In genomic region chr7:44916881-44917280, GRCm38 (mm10) we compare ENCODE assay signal across 17 mouse cellular contexts. TPM values are rescaled to one million over a fixed set of nuclear protein-coding genes. Genes with fewer than 3 reads are reported as not detected.
DNase-seq lines count a peak whose midpoint lies in the region; ATAC-seq and TF ChIP-seq lines count a peak whose summit lies in the region.
"Had no signal": no experiment of that assay in that cellular context is flagged by ENCODE, and none has a peak within 500 bp of the region (broad histone marks: within the 10 kb centered on the region; RNA-seq: fewer than 3 reads in every experiment).

No protein-coding gene starts in this region.

- H3K9ac ChIP-seq in heart, embryonic 13.5 days = peak overlapping the region; percentile 5; the same call in 1 of the 2 replicates
- no peak overlapping the region for H3K9ac ChIP-seq in heart, embryonic 12.5 days
- no peak overlapping the region for H3K9ac ChIP-seq in kidney, embryonic 15.5 days
- no peak overlapping the region for H3K9ac ChIP-seq in lung, postnatal 0 days (replicated peaks; ENCODE audit: low read depth)
- no peak overlapping the region for H3K9ac ChIP-seq in stomach, embryonic 14.5 days (replicated peaks; ENCODE audit: low read depth, low read length)
- H3K9ac ChIP-seq: embryonic facial prominence, embryonic 12.5 days had no signal

- H3K27ac ChIP-seq in heart, embryonic 13.5 days (replicated peaks) = no peak overlapping the region
- H3K27ac ChIP-seq in heart, embryonic 12.5 days (ENCODE audit: poor library complexity, severe bottlenecking) = no peak overlapping the region
- no peak overlapping the region for H3K27ac ChIP-seq in kidney, embryonic 15.5 days
- H3K27ac ChIP-seq in lung, postnatal 0 days (ENCODE audit: low read length) = peak overlapping the region; percentile 57; the same call in 1 of the 2 replicates
- H3K27ac ChIP-seq in stomach, embryonic 14.5 days (ENCODE audit: low read length) = no peak overlapping the region
- H3K27ac ChIP-seq: embryonic facial prominence, embryonic 12.5 days; macrophage had no signal

- no peak for TF ChIP-seq POLR2A in lung, adult 2 months (IDR thresholded peaks at IDR 0.05; ENCODE audit: borderline replicate concordance, extremely low read depth, low read depth, low read length)

- no peak for TF ChIP-seq CTCF in lung, postnatal 0 days (IDR thresholded peaks at IDR 0.05)
- no peak for TF ChIP-seq CTCF in lung, adult 2 months (IDR thresholded peaks at IDR 0.05; ENCODE audit: insufficient read depth, low read length)

- no peak for DNase-seq in kidney, postnatal 4 days
- DNase-seq in lung, postnatal 0 days (ENCODE audit: low spot score) = no peak
- DNase-seq in lung, adult 2 months = no peak
- DNase-seq in cerebellum, postnatal 14 days = no peak
- DNase-seq: cerebellum, postnatal 10 days; gastrocnemius, postnatal 36 days; kidney, adult 2 months; midbrain, embryonic 14.5 days; thymus, postnatal 4 days had no signal

- H3K27me3 ChIP-seq in heart, embryonic 13.5 days (replicated peaks) = no peaks in the 10 kb centered on the region
- no peaks in the 10 kb centered on the region for H3K27me3 ChIP-seq in heart, embryonic 12.5 days (replicated peaks)
- H3K27me3 ChIP-seq in kidney, embryonic 15.5 days = no peaks in the 10 kb centered on the region
- H3K27me3 ChIP-seq in lung, postnatal 0 days (replicated peaks; ENCODE audit: insufficient read depth, low read length) = no peaks in the 10 kb centered on the region
- H3K27me3 ChIP-seq in stomach, embryonic 14.5 days (ENCODE audit: control insufficient read depth, insufficient read depth, low read length) = no peaks in the 10 kb centered on the region
- H3K27me3 ChIP-seq: embryonic facial prominence, embryonic 12.5 days had no signal

- no peak overlapping the region for H3K4me2 ChIP-seq in heart, embryonic 13.5 days
- no peak overlapping the region for H3K4me2 ChIP-seq in heart, embryonic 12.5 days
- no peak overlapping the region for H3K4me2 ChIP-seq in kidney, embryonic 15.5 days
- H3K4me2 ChIP-seq in lung, postnatal 0 days (replicated peaks; ENCODE audit: low read depth, low read length) = no peak overlapping the region
- H3K4me2 ChIP-seq in stomach, embryonic 14.5 days (replicated peaks; ENCODE audit: low read depth, low read length) = no peak overlapping the region
- H3K4me2 ChIP-seq: embryonic facial prominence, embryonic 12.5 days had no signal

- no peak overlapping the region for H3K4me3 ChIP-seq in heart, embryonic 13.5 days
- no peak overlapping the region for H3K4me3 ChIP-seq in heart, embryonic 12.5 days
- no peak overlapping the region for H3K4me3 ChIP-seq in kidney, embryonic 15.5 days (replicated peaks)
- no peak overlapping the region for H3K4me3 ChIP-seq in lung, postnatal 0 days (ENCODE audit: low read depth, low read length)
- no peak overlapping the region for H3K4me3 ChIP-seq in lung, adult 2 months (replicated peaks; ENCODE audit: extremely low read depth, low read depth, low read length)
- H3K4me3 ChIP-seq in stomach, embryonic 14.5 days (ENCODE audit: low read depth, low read length) = no peak overlapping the region
- H3K4me3 ChIP-seq: embryonic facial prominence, embryonic 12.5 days had no signal

- peaks cover 68% of the 10 kb centered on the region for H3K36me3 ChIP-seq in heart, embryonic 13.5 days
- peaks cover 59% of the 10 kb centered on the region for H3K36me3 ChIP-seq in heart, embryonic 12.5 days
- H3K36me3 ChIP-seq in kidney, embryonic 15.5 days = peaks cover 66% of the 10 kb centered on the region
- H3K36me3 ChIP-seq in lung, postnatal 0 days (ENCODE audit: insufficient read depth, low read length) = no peaks in the 10 kb centered on the region; the same call in 1 of the 2 replicates
- peaks cover 38% of the 10 kb centered on the region for H3K36me3 ChIP-seq in stomach, embryonic 14.5 days (ENCODE audit: control insufficient read depth, insufficient read depth, low read length)

- TF ChIP-seq EP300 in lung, postnatal 0 days (IDR thresholded peaks at IDR 0.05) = no peak

- ATAC-seq in heart, embryonic 13.5 days (ENCODE audit: extremely low read depth, insufficient number of reproducible peaks, low FRiP score, low TSS enrichment) = no peak; the same call in 1 of the 2 replicates
- no peak for ATAC-seq in heart, embryonic 12.5 days (ENCODE audit: insufficient number of reproducible peaks, low FRiP score)
- ATAC-seq in kidney, embryonic 15.5 days (replicated peaks; ENCODE audit: low FRiP score) = peak; percentile 46; the same call in 1 of the 2 replicates
- ATAC-seq in lung, postnatal 0 days = peak; percentile 70
- 0 out of 2 replicates have a peak, but pooled peaks have one; percentile 29 for ATAC-seq in stomach, embryonic 14.5 days (ENCODE audit: insufficient number of reproducible peaks, insufficient read depth, low FRiP score, low read depth)
- ATAC-seq: activated CD4-positive, CD25-positive, alpha-beta regulatory T cell, adult 4 months had no signal

- peaks cover 38% of the 10 kb centered on the region for H3K4me1 ChIP-seq in heart, embryonic 13.5 days
- peaks cover 40% of the 10 kb centered on the region for H3K4me1 ChIP-seq in heart, embryonic 12.5 days (replicated peaks)
- H3K4me1 ChIP-seq in kidney, embryonic 15.5 days = peaks cover 6% of the 10 kb centered on the region; the same call in 1 of the 2 replicates
- 0 out of 2 replicates have a peak, but pooled peaks cover 7% of the 10 kb centered on the region for H3K4me1 ChIP-seq in lung, postnatal 0 days (ENCODE audit: insufficient read depth, low read depth, low read length)
- peaks cover 17% of the 10 kb centered on the region for H3K4me1 ChIP-seq in lung, adult 2 months (ENCODE audit: control insufficient read depth, insufficient read depth, low read length)
- H3K4me1 ChIP-seq in stomach, embryonic 14.5 days (ENCODE audit: control insufficient read depth, insufficient read depth, low read length) = 0 out of 2 replicates have a peak, but pooled peaks cover 2% of the 10 kb centered on the region
- H3K4me1 ChIP-seq: embryonic facial prominence, embryonic 12.5 days had no signal

- WGBS in heart, embryonic 13.5 days = 79% methylated on average over 4 of the region's 4 CpGs
- 92% methylated on average over 4 of the region's 4 CpGs for WGBS in heart, embryonic 12.5 days
- WGBS in kidney, embryonic 15.5 days = 89% methylated on average over 4 of the region's 4 CpGs
- 88% methylated on average over 4 of the region's 4 CpGs for WGBS in lung, postnatal 0 days
- WGBS in lung, adult 2 months = 84% methylated on average over 4 of the region's 4 CpGs
- WGBS in stomach, embryonic 14.5 days = 93% methylated on average over 4 of the region's 4 CpGs

- no peaks in the 10 kb centered on the region for H3K9me3 ChIP-seq in heart, embryonic 13.5 days
- no peaks in the 10 kb centered on the region for H3K9me3 ChIP-seq in heart, embryonic 12.5 days (replicated peaks)
- H3K9me3 ChIP-seq in kidney, embryonic 15.5 days (replicated peaks) = no peaks in the 10 kb centered on the region
- H3K9me3 ChIP-seq in lung, postnatal 0 days (ENCODE audit: low read length) = no peaks in the 10 kb centered on the region
- H3K9me3 ChIP-seq in stomach, embryonic 14.5 days (ENCODE audit: control insufficient read depth, low read depth, low read length) = no peaks in the 10 kb centered on the region
- H3K9me3 ChIP-seq: embryonic facial prominence, embryonic 12.5 days had no signal

RNA-seq across cellular contexts. Expression of gene Ap2a1, which starts 12.4 kb away (rescaled TPM):
- 55.5 and 56.8 TPM in 2 replicates for polyA plus RNA-seq in heart, embryonic 13.5 days (2015; fragmentation: Nextera tagmentation; extraction: Ambion mirVana)
- polyA plus RNA-seq in heart, embryonic 12.5 days (2016; fragmentation: Nextera tagmentation; extraction: Ambion mirVana) = 74.5 and 77.2 TPM in 2 replicates
- 74.2 and 79.1 TPM in 2 replicates for polyA plus RNA-seq in kidney, embryonic 15.5 days (2015; fragmentation: Nextera tagmentation; extraction: Ambion mirVana)
- 36.1 and 39.4 TPM in 2 replicates for polyA plus RNA-seq in lung, postnatal 0 days (2015; fragmentation: Nextera tagmentation; extraction: Ambion mirVana)
- 94.8 and 101 TPM in 2 replicates for polyA plus RNA-seq in lung, adult 2 months (2012; rRNA removed)
- polyA plus RNA-seq in stomach, embryonic 14.5 days (2014; fragmentation: Nextera tagmentation; extraction: Ambion mirVana) = 67.3 and 72.1 TPM in 2 replicates

RNA-seq across cellular contexts. Expression of gene Fuz, which starts 21.0 kb away (rescaled TPM):
- 13.6 and 14.6 TPM in 2 replicates for polyA plus RNA-seq in heart, embryonic 13.5 days (2015; fragmentation: Nextera tagmentation; extraction: Ambion mirVana)
- polyA plus RNA-seq in heart, embryonic 12.5 days (2016; fragmentation: Nextera tagmentation; extraction: Ambion mirVana) = 12.0 and 12.6 TPM in 2 replicates
- polyA plus RNA-seq in kidney, embryonic 15.5 days (2015; fragmentation: Nextera tagmentation; extraction: Ambion mirVana) = 22.3 and 24.0 TPM in 2 replicates
- polyA plus RNA-seq in lung, postnatal 0 days (2015; fragmentation: Nextera tagmentation; extraction: Ambion mirVana) = 15.1 and 18.3 TPM in 2 replicates
- 77.8 and 82.1 TPM in 2 replicates for polyA plus RNA-seq in lung, adult 2 months (2012; rRNA removed)
- polyA plus RNA-seq in stomach, embryonic 14.5 days (2014; fragmentation: Nextera tagmentation; extraction: Ambion mirVana) = 25.8 and 26.4 TPM in 2 replicates

RNA-seq across cellular contexts. Expression of gene Med25, which starts 24.4 kb away (rescaled TPM):
- polyA plus RNA-seq in heart, embryonic 13.5 days (2015; fragmentation: Nextera tagmentation; extraction: Ambion mirVana) = 72.6 and 73.1 TPM in 2 replicates
- polyA plus RNA-seq in heart, embryonic 12.5 days (2016; fragmentation: Nextera tagmentation; extraction: Ambion mirVana) = 76.8 and 81.2 TPM in 2 replicates
- 103 and 126 TPM in 2 replicates for polyA plus RNA-seq in kidney, embryonic 15.5 days (2015; fragmentation: Nextera tagmentation; extraction: Ambion mirVana)
- polyA plus RNA-seq in lung, postnatal 0 days (2015; fragmentation: Nextera tagmentation; extraction: Ambion mirVana) = 54.2 and 62.5 TPM in 2 replicates
- 133 and 233 TPM in 2 replicates for polyA plus RNA-seq in lung, adult 2 months (2012; rRNA removed)
- polyA plus RNA-seq in stomach, embryonic 14.5 days (2014; fragmentation: Nextera tagmentation; extraction: Ambion mirVana) = 65.2 and 79.4 TPM in 2 replicates

RNA-seq across cellular contexts. Expression of gene Tsks, which starts 26.1 kb away (rescaled TPM):
- polyA plus RNA-seq in heart, embryonic 13.5 days (2015; fragmentation: Nextera tagmentation; extraction: Ambion mirVana) = 0.11 and 0.14 TPM in 2 replicates
- 0.19 TPM in 1 of 2 replicates, not detected in the other for polyA plus RNA-seq in heart, embryonic 12.5 days (2016; fragmentation: Nextera tagmentation; extraction: Ambion mirVana)
- polyA plus RNA-seq in kidney, embryonic 15.5 days (2015; fragmentation: Nextera tagmentation; extraction: Ambion mirVana) = 0.14 TPM in 2 replicates
- polyA plus RNA-seq in lung, postnatal 0 days (2015; fragmentation: Nextera tagmentation; extraction: Ambion mirVana) = 0.44 and 0.57 TPM in 2 replicates
- polyA plus RNA-seq in lung, adult 2 months (2012; rRNA removed) = 0.16 TPM in 1 of 2 replicates, not detected in the other
- 0.17 TPM in 2 replicates for polyA plus RNA-seq in stomach, embryonic 14.5 days (2014; fragmentation: Nextera tagmentation; extraction: Ambion mirVana)
- polyA plus RNA-seq: activated CD4-positive, CD25-positive, alpha-beta regulatory T cell, adult 4 months; macrophage; midbrain, embryonic 14.5 days; spleen, adult 2 months had no signal

RNA-seq across cellular contexts. Expression of gene Ptov1, which starts 47.3 kb away (rescaled TPM):
- polyA plus RNA-seq in heart, embryonic 13.5 days (2015; fragmentation: Nextera tagmentation; extraction: Ambion mirVana) = 256 and 266 TPM in 2 replicates
- polyA plus RNA-seq in heart, embryonic 12.5 days (2016; fragmentation: Nextera tagmentation; extraction: Ambion mirVana) = 308 and 321 TPM in 2 replicates
- 411 and 437 TPM in 2 replicates for polyA plus RNA-seq in kidney, embryonic 15.5 days (2015; fragmentation: Nextera tagmentation; extraction: Ambion mirVana)
- 276 and 288 TPM in 2 replicates for polyA plus RNA-seq in lung, postnatal 0 days (2015; fragmentation: Nextera tagmentation; extraction: Ambion mirVana)
- polyA plus RNA-seq in lung, adult 2 months (2012; rRNA removed) = 274 and 280 TPM in 2 replicates
- 377 and 384 TPM in 2 replicates for polyA plus RNA-seq in stomach, embryonic 14.5 days (2014; fragmentation: Nextera tagmentation; extraction: Ambion mirVana)

Comparison
In these comparisons a context has a peak if more than half of its experiments do, and no peak if none do; other contexts are left out.
1. ATAC-seq: peak in kidney, embryonic 15.5 days (single experiment), lung, postnatal 0 days (single experiment) and stomach, embryonic 14.5 days (single experiment); none in heart, embryonic 13.5 days (single experiment) and heart, embryonic 12.5 days (single experiment).